9 mouse cellular contexts compared by ENCODE assay signal in genomic region chr9:71543443-71544222, GRCm38 (mm10). TPM values are rescaled to one million over a fixed set of nuclear protein-coding genes. Genes with fewer than 3 reads are reported as not detected.
DNase-seq lines count a peak whose midpoint lies in the region; ATAC-seq and TF ChIP-seq lines count a peak whose summit lies in the region.
"Had no signal": no experiment of that assay in that cellular context is flagged by ENCODE, and none has a peak within 500 bp of the region (broad histone marks: within the 10 kb centered on the region; RNA-seq: fewer than 3 reads in every experiment).

No protein-coding gene starts in this region.

- WGBS in forebrain, embryonic 10.5 days = 21% methylated on average over 19 of the region's 19 CpGs
- WGBS in heart, embryonic 14.5 days = 22% methylated on average over 19 of the region's 19 CpGs
- WGBS in liver, embryonic 12.5 days (ENCODE audit: insufficient replicate concordance) = 23% methylated on average over 19 of the region's 19 CpGs
- 13% methylated on average over 19 of the region's 19 CpGs for WGBS in neural tube, embryonic 13.5 days
- WGBS in stomach, postnatal 0 days = 13% methylated on average over 19 of the region's 19 CpGs

- H3K27me3 ChIP-seq in C2C12 (ENCODE audit: control insufficient read depth, insufficient read depth, insufficient read length) = no peaks in the 10 kb centered on the region
- H3K27me3 ChIP-seq in forebrain, embryonic 10.5 days (ENCODE audit: poor library complexity, severe bottlenecking) = no peaks in the 10 kb centered on the region
- no peaks in the 10 kb centered on the region for H3K27me3 ChIP-seq in heart, embryonic 14.5 days (ENCODE audit: control insufficient read depth, insufficient read depth, low read length)
- H3K27me3 ChIP-seq in liver, embryonic 12.5 days (replicated peaks) = 0 out of 2 replicates have a peak, but pooled peaks cover 7% of the 10 kb centered on the region
- no peaks in the 10 kb centered on the region for H3K27me3 ChIP-seq in neural tube, embryonic 13.5 days
- H3K27me3 ChIP-seq in stomach, postnatal 0 days (ENCODE audit: control insufficient read depth, insufficient read depth, low read length) = no peaks in the 10 kb centered on the region
- H3K27me3 ChIP-seq: embryonic facial prominence, embryonic 13.5 days had no signal

- ATAC-seq in heart, embryonic 14.5 days (ENCODE audit: insufficient number of reproducible peaks, insufficient read depth, low FRiP score, low read depth) = peak; percentile 49
- ATAC-seq in liver, embryonic 12.5 days = peak; percentile 51
- peak; percentile 93 for ATAC-seq in neural tube, embryonic 13.5 days (ENCODE audit: low read depth)
- peak; percentile 67 for ATAC-seq in stomach, postnatal 0 days (ENCODE audit: low FRiP score, low TSS enrichment)

- H3K36me3 ChIP-seq in C2C12 (ENCODE audit: control insufficient read depth, insufficient read depth) = no peaks in the 10 kb centered on the region
- no peaks in the 10 kb centered on the region for H3K36me3 ChIP-seq in forebrain, embryonic 10.5 days (replicated peaks)
- H3K36me3 ChIP-seq in heart, embryonic 14.5 days (ENCODE audit: control insufficient read depth, insufficient read depth, low read length) = peaks cover 68% of the 10 kb centered on the region
- no peaks in the 10 kb centered on the region for H3K36me3 ChIP-seq in liver, embryonic 12.5 days
- no peaks in the 10 kb centered on the region for H3K36me3 ChIP-seq in neural tube, embryonic 13.5 days
- H3K36me3 ChIP-seq in stomach, postnatal 0 days (ENCODE audit: control insufficient read depth, insufficient read depth, low read length) = no peaks in the 10 kb centered on the region
- H3K36me3 ChIP-seq: embryonic facial prominence, embryonic 13.5 days had no signal

- no peak for TF ChIP-seq EP300 in stomach, postnatal 0 days (optimal IDR thresholded peaks at IDR 0.05)

- TF ChIP-seq CTCF in C2C12 (IDR thresholded peaks at IDR 0.05; ENCODE audit: control insufficient read depth, insufficient read depth, insufficient read length) = peak; percentile 61
- TF ChIP-seq CTCF in brain, embryonic 14.5 days (IDR thresholded peaks at IDR 0.05; ENCODE audit: borderline replicate concordance, extremely low read depth, insufficient read depth, insufficient read length) = peak; percentile 87
- TF ChIP-seq CTCF in stomach, postnatal 0 days (IDR thresholded peaks at IDR 0.05; ENCODE audit: low read depth) = peak; percentile 94

- no peak overlapping the region for H3K4me2 ChIP-seq in heart, embryonic 14.5 days (ENCODE audit: low read length)
- H3K4me2 ChIP-seq in liver, embryonic 12.5 days = no peak overlapping the region
- no peak overlapping the region for H3K4me2 ChIP-seq in neural tube, embryonic 13.5 days
- no peak overlapping the region for H3K4me2 ChIP-seq in stomach, postnatal 0 days (replicated peaks; ENCODE audit: low read depth)
- H3K4me2 ChIP-seq: embryonic facial prominence, embryonic 13.5 days had no signal

- H3K79me3 ChIP-seq in C2C12 (ENCODE audit: low read depth) = no peaks in the 10 kb centered on the region

- no peak for TF ChIP-seq POLR2A in brain, embryonic 14.5 days (IDR thresholded peaks at IDR 0.05; ENCODE audit: borderline replicate concordance, extremely low read depth, insufficient read depth, insufficient read length, poor library complexity, severe bottlenecking)

- peak; percentile 87 for DNase-seq in brain, embryonic 14.5 days (ENCODE audit: low read depth)
- peak; percentile 70 for DNase-seq in forebrain, embryonic 10.5 days (ENCODE audit: extremely low spot score, low spot score)
- peak; percentile 94 for DNase-seq in kidney, postnatal 10 days
- peak; percentile 87 for DNase-seq in stomach, postnatal 0 days (ENCODE audit: low spot score)

- H3K79me2 ChIP-seq in C2C12 (ENCODE audit: control insufficient read depth, insufficient read depth) = no peaks in the 10 kb centered on the region

- H3K4me1 ChIP-seq in forebrain, embryonic 10.5 days = peaks cover 10% of the 10 kb centered on the region; the same call in 1 of the 2 replicates
- peaks cover 12 to 14% of the 10 kb centered on the region in 2 experiments; a peak in 3 of 4 replicates for H3K4me1 ChIP-seq in heart, embryonic 14.5 days (ENCODE audit: control insufficient read depth in 2 of 2, insufficient read depth in 2 of 2, low read length in 2 of 2)
- no peaks in the 10 kb centered on the region for H3K4me1 ChIP-seq in liver, embryonic 12.5 days
- peaks cover 5% of the 10 kb centered on the region for H3K4me1 ChIP-seq in neural tube, embryonic 13.5 days (replicated peaks)
- H3K4me1 ChIP-seq in stomach, postnatal 0 days (replicated peaks; ENCODE audit: control insufficient read depth, insufficient read depth) = no peaks in the 10 kb centered on the region; the same call in 1 of the 2 replicates

- H3K4me3 ChIP-seq in C2C12 (ENCODE audit: insufficient read depth, poor library complexity, severe bottlenecking) = no peak overlapping the region
- H3K4me3 ChIP-seq in forebrain, embryonic 10.5 days = no peak overlapping the region
- no peak overlapping the region for H3K4me3 ChIP-seq in heart, embryonic 14.5 days (ENCODE audit: control insufficient read depth in 1 of 2, insufficient read depth in 1 of 2, low read depth in 1 of 2, low read length in 2 of 2)
- H3K4me3 ChIP-seq in liver, embryonic 12.5 days = no peak overlapping the region
- no peak overlapping the region for H3K4me3 ChIP-seq in neural tube, embryonic 13.5 days
- no peak overlapping the region for H3K4me3 ChIP-seq in stomach, postnatal 0 days (ENCODE audit: low read depth, low read length)
- H3K4me3 ChIP-seq: embryonic facial prominence, embryonic 13.5 days had no signal

- H3ac ChIP-seq in C2C12 (ENCODE audit: control insufficient read depth, insufficient read length, low read depth) = no peak overlapping the region

- 0 out of 2 replicates have a peak overlapping the region, but pooled peaks have one; percentile 27 for H3K9ac ChIP-seq in heart, embryonic 14.5 days (ENCODE audit: low read length)
- H3K9ac ChIP-seq in liver, embryonic 12.5 days = no peak overlapping the region
- no peak overlapping the region for H3K9ac ChIP-seq in neural tube, embryonic 13.5 days
- no peak overlapping the region for H3K9ac ChIP-seq in stomach, postnatal 0 days (ENCODE audit: low read length)
- H3K9ac ChIP-seq: embryonic facial prominence, embryonic 13.5 days had no signal

- no peaks in the 10 kb centered on the region for H3K9me3 ChIP-seq in forebrain, embryonic 10.5 days
- H3K9me3 ChIP-seq in heart, embryonic 14.5 days (ENCODE audit: control insufficient read depth, low read length) = no peaks in the 10 kb centered on the region
- H3K9me3 ChIP-seq in liver, embryonic 12.5 days (replicated peaks) = no peaks in the 10 kb centered on the region
- no peaks in the 10 kb centered on the region for H3K9me3 ChIP-seq in neural tube, embryonic 13.5 days
- H3K9me3 ChIP-seq in stomach, postnatal 0 days (ENCODE audit: control insufficient read depth, low read length) = no peaks in the 10 kb centered on the region
- H3K9me3 ChIP-seq: embryonic facial prominence, embryonic 13.5 days had no signal

- no peak overlapping the region for H3K27ac ChIP-seq in forebrain, embryonic 10.5 days
- H3K27ac ChIP-seq in heart, embryonic 14.5 days (replicated peaks in 1 of 2; ENCODE audit: control insufficient read depth in 1 of 2, insufficient read depth in 1 of 2, low read depth in 2 of 2, low read length in 2 of 2) = no peak overlapping the region
- no peak overlapping the region for H3K27ac ChIP-seq in liver, embryonic 12.5 days
- no peak overlapping the region for H3K27ac ChIP-seq in neural tube, embryonic 13.5 days (replicated peaks)
- H3K27ac ChIP-seq in stomach, postnatal 0 days (replicated peaks) = no peak overlapping the region
- H3K27ac ChIP-seq: embryonic facial prominence, embryonic 13.5 days had no signal

TF ChIP-seq in C2C12, 6 proteins besides CTCF, POLR2A, EP300 and RAD21:
- TF ChIP-seq MAX (IDR thresholded peaks at IDR 0.05) = no peak
- TF ChIP-seq MYOD1 (IDR thresholded peaks at IDR 0.05; ENCODE audit: control insufficient read depth, insufficient read length, low read depth) = no peak
- no peak for TF ChIP-seq FOSL1 (IDR thresholded peaks at IDR 0.05; ENCODE audit: insufficient read depth, low read length, poor library complexity, severe bottlenecking)
- TF ChIP-seq CEBPB (IDR thresholded peaks at IDR 0.05; ENCODE audit: low read depth) = no peak
- TF ChIP-seq USF1 (IDR thresholded peaks at IDR 0.05; ENCODE audit: low read depth) = no peak
- no peak for TF ChIP-seq MYOG (IDR thresholded peaks at IDR 0.05; ENCODE audit: control insufficient read depth, extremely low read depth, insufficient read length)

RNA-seq across cellular contexts. Expression of gene Myzap, which starts 48.5 kb away (rescaled TPM):
- polyA plus RNA-seq in C2C12 (2012; fragmentation: generic; extraction: Trizol) = 0.70 TPM
- 2.4 and 2.9 TPM in 2 replicates for polyA plus RNA-seq in brain, embryonic 14.5 days (2012; rRNA removed)
- 3.5 and 4.0 TPM in 2 replicates for polyA plus RNA-seq in forebrain, embryonic 10.5 days (2016; fragmentation: Nextera tagmentation; extraction: Ambion mirVana)
- 125 and 136 TPM in 2 replicates for polyA plus RNA-seq in heart, embryonic 14.5 days (2014; fragmentation: Nextera tagmentation; extraction: Ambion mirVana)
- 4.4 TPM in 2 replicates for polyA plus RNA-seq in liver, embryonic 12.5 days (2016; fragmentation: Nextera tagmentation; extraction: Ambion mirVana)
- 5.2 and 6.7 TPM in 2 replicates for polyA plus RNA-seq in neural tube, embryonic 13.5 days (2015; fragmentation: Nextera tagmentation; extraction: Ambion mirVana)
- polyA plus RNA-seq in stomach, postnatal 0 days (2015; fragmentation: Nextera tagmentation; extraction: Ambion mirVana) = 21.9 and 25.7 TPM in 2 replicates

RNA-seq across cellular contexts. Expression of gene Polr2m, which starts 57.9 kb away (rescaled TPM):
- polyA plus RNA-seq in C2C12 (2012; fragmentation: generic; extraction: Trizol) = 148 TPM
- 449 and 467 TPM in 2 replicates for polyA plus RNA-seq in brain, embryonic 14.5 days (2012; rRNA removed)
- 570 and 573 TPM in 2 replicates for polyA plus RNA-seq in forebrain, embryonic 10.5 days (2016; fragmentation: Nextera tagmentation; extraction: Ambion mirVana)
- polyA plus RNA-seq in heart, embryonic 14.5 days (2014; fragmentation: Nextera tagmentation; extraction: Ambion mirVana) = 278 and 305 TPM in 2 replicates
- 209 and 213 TPM in 2 replicates for polyA plus RNA-seq in liver, embryonic 12.5 days (2016; fragmentation: Nextera tagmentation; extraction: Ambion mirVana)
- polyA plus RNA-seq in neural tube, embryonic 13.5 days (2015; fragmentation: Nextera tagmentation; extraction: Ambion mirVana) = 312 and 350 TPM in 2 replicates
- polyA plus RNA-seq in stomach, postnatal 0 days (2015; fragmentation: Nextera tagmentation; extraction: Ambion mirVana) = 149 and 155 TPM in 2 replicates
